In genomic region chr5:113040776-113041175, GRCm38 (mm10) we compare ENCODE assay signal across 11 mouse cellular contexts. TPM values are rescaled to one million over a fixed set of nuclear protein-coding genes. Genes with fewer than 3 reads are reported as not detected.
DNase-seq lines count a peak whose midpoint lies in the region; ATAC-seq and TF ChIP-seq lines count a peak whose summit lies in the region.
"Had no signal": no experiment of that assay in that cellular context is flagged by ENCODE, and none has a peak within 500 bp of the region (broad histone marks: within the 10 kb centered on the region; RNA-seq: fewer than 3 reads in every experiment).

No protein-coding gene starts in this region.

- H3K36me3 ChIP-seq in forebrain, embryonic 12.5 days (replicated peaks): no peaks in the 10 kb centered on the region
- no peaks in the 10 kb centered on the region for H3K36me3 ChIP-seq in forebrain, postnatal 0 days (ENCODE audit: insufficient read depth)
- H3K36me3 ChIP-seq in midbrain, embryonic 10.5 days: no peaks in the 10 kb centered on the region
- H3K36me3 ChIP-seq in midbrain, postnatal 0 days (ENCODE audit: insufficient read depth, low read length): no peaks in the 10 kb centered on the region
- no peaks in the 10 kb centered on the region for H3K36me3 ChIP-seq in heart, embryonic 15.5 days
- H3K36me3 ChIP-seq in midbrain, embryonic 15.5 days (replicated peaks): no peaks in the 10 kb centered on the region

- peak overlapping the region; percentile 73 for H3K27ac ChIP-seq in forebrain, embryonic 12.5 days
- H3K27ac ChIP-seq in forebrain, postnatal 0 days (ENCODE audit: low read depth, low read length): no peak overlapping the region
- peak overlapping the region; percentile 81 for H3K27ac ChIP-seq in midbrain, embryonic 10.5 days (replicated peaks)
- H3K27ac ChIP-seq in midbrain, postnatal 0 days (ENCODE audit: low read depth, low read length): no peak overlapping the region
- peak overlapping the region; percentile 25; the same call in 1 of the 2 replicates for H3K27ac ChIP-seq in heart, embryonic 15.5 days
- H3K27ac ChIP-seq in midbrain, embryonic 15.5 days: peak overlapping the region; percentile 51

- no peak overlapping the region for H3K4me3 ChIP-seq in forebrain, embryonic 12.5 days (replicated peaks)
- no peak overlapping the region for H3K4me3 ChIP-seq in forebrain, postnatal 0 days (ENCODE audit: low read depth, low read length)
- H3K4me3 ChIP-seq in midbrain, embryonic 10.5 days: no peak overlapping the region
- H3K4me3 ChIP-seq in midbrain, postnatal 0 days (ENCODE audit: low read depth, low read length): no peak overlapping the region
- H3K4me3 ChIP-seq in heart, embryonic 15.5 days: no peak overlapping the region
- no peak overlapping the region for H3K4me3 ChIP-seq in midbrain, embryonic 15.5 days

- WGBS in forebrain, embryonic 12.5 days: 81% methylated on average over 6 of the region's 6 CpGs
- WGBS in forebrain, postnatal 0 days: 39% methylated on average over 6 of the region's 6 CpGs
- WGBS in midbrain, embryonic 10.5 days: 88% methylated on average over 6 of the region's 6 CpGs
- WGBS in midbrain, postnatal 0 days: 56% methylated on average over 6 of the region's 6 CpGs
- 19% methylated on average over 6 of the region's 6 CpGs for WGBS in heart, embryonic 15.5 days
- 67% methylated on average over 6 of the region's 6 CpGs for WGBS in midbrain, embryonic 15.5 days

- H3K4me2 ChIP-seq in forebrain, embryonic 12.5 days: no peak overlapping the region
- no peak overlapping the region for H3K4me2 ChIP-seq in forebrain, postnatal 0 days (ENCODE audit: low read depth)
- H3K4me2 ChIP-seq in midbrain, postnatal 0 days (ENCODE audit: low read depth, low read length, poor library complexity, severe bottlenecking): no peak overlapping the region
- no peak overlapping the region for H3K4me2 ChIP-seq in heart, embryonic 15.5 days
- H3K4me2 ChIP-seq in midbrain, embryonic 15.5 days: no peak overlapping the region

- peaks cover 17% of the 10 kb centered on the region for H3K4me1 ChIP-seq in forebrain, embryonic 12.5 days
- peaks cover 11% of the 10 kb centered on the region for H3K4me1 ChIP-seq in forebrain, postnatal 0 days (ENCODE audit: insufficient read depth)
- peaks cover 26% of the 10 kb centered on the region for H3K4me1 ChIP-seq in midbrain, embryonic 10.5 days
- H3K4me1 ChIP-seq in midbrain, postnatal 0 days (ENCODE audit: insufficient read depth, low read length): no peaks in the 10 kb centered on the region
- H3K4me1 ChIP-seq in heart, embryonic 15.5 days (replicated peaks): peaks cover 38% of the 10 kb centered on the region
- peaks cover 8% of the 10 kb centered on the region for H3K4me1 ChIP-seq in midbrain, embryonic 15.5 days

- H3K9ac ChIP-seq in forebrain, embryonic 12.5 days: no peak overlapping the region
- no peak overlapping the region for H3K9ac ChIP-seq in forebrain, postnatal 0 days
- no peak overlapping the region for H3K9ac ChIP-seq in midbrain, postnatal 0 days (replicated peaks; ENCODE audit: low read length, poor library complexity, severe bottlenecking)
- H3K9ac ChIP-seq in heart, embryonic 15.5 days: no peak overlapping the region
- no peak overlapping the region for H3K9ac ChIP-seq in midbrain, embryonic 15.5 days

- H3K27me3 ChIP-seq in forebrain, embryonic 12.5 days: no peaks in the 10 kb centered on the region
- H3K27me3 ChIP-seq in forebrain, postnatal 0 days (ENCODE audit: insufficient read depth, low read length): no peaks in the 10 kb centered on the region
- no peaks in the 10 kb centered on the region for H3K27me3 ChIP-seq in midbrain, embryonic 10.5 days (ENCODE audit: low read depth, poor library complexity, severe bottlenecking)
- no peaks in the 10 kb centered on the region for H3K27me3 ChIP-seq in midbrain, postnatal 0 days (ENCODE audit: insufficient read depth, low read length)
- H3K27me3 ChIP-seq in heart, embryonic 15.5 days: no peaks in the 10 kb centered on the region
- no peaks in the 10 kb centered on the region for H3K27me3 ChIP-seq in midbrain, embryonic 15.5 days (replicated peaks)
- H3K27me3 ChIP-seq: CH12.LX had no signal

- H3K9me3 ChIP-seq in forebrain, embryonic 12.5 days: no peaks in the 10 kb centered on the region
- no peaks in the 10 kb centered on the region for H3K9me3 ChIP-seq in forebrain, postnatal 0 days (ENCODE audit: low read length)
- no peaks in the 10 kb centered on the region for H3K9me3 ChIP-seq in midbrain, embryonic 10.5 days (replicated peaks)
- no peaks in the 10 kb centered on the region for H3K9me3 ChIP-seq in midbrain, postnatal 0 days (ENCODE audit: low read length)
- no peaks in the 10 kb centered on the region for H3K9me3 ChIP-seq in heart, embryonic 15.5 days (replicated peaks)
- H3K9me3 ChIP-seq in midbrain, embryonic 15.5 days: no peaks in the 10 kb centered on the region

- no peak for TF ChIP-seq CTCF in forebrain, postnatal 0 days (IDR thresholded peaks at IDR 0.05; ENCODE audit: low read depth)
- TF ChIP-seq CTCF in midbrain, postnatal 0 days (IDR thresholded peaks at IDR 0.05): no peak

- no peak for DNase-seq in forebrain, postnatal 0 days
- DNase-seq in midbrain, embryonic 10.5 days (ENCODE audit: low spot score): no peak
- DNase-seq in midbrain, postnatal 0 days (ENCODE audit: low spot score): no peak
- no peak for DNase-seq in frontal cortex, adult 2 months (ENCODE audit: extremely low spot score in 1 of 2, low spot score in 1 of 2)
- no peak for DNase-seq in layer of hippocampus, adult 9-10 months (ENCODE audit: low spot score)

- ATAC-seq in forebrain, embryonic 12.5 days (ENCODE audit: low FRiP score): no peak
- ATAC-seq in forebrain, postnatal 0 days: no peak
- no peak for ATAC-seq in midbrain, postnatal 0 days (ENCODE audit: low FRiP score)
- ATAC-seq in heart, embryonic 15.5 days (replicated peaks; ENCODE audit: insufficient number of reproducible peaks, insufficient read depth, low FRiP score, low read depth): no peak
- no peak for ATAC-seq in midbrain, embryonic 15.5 days (replicated peaks)

RNA-seq across cellular contexts. Expression of gene Grk3, which starts 25.2 kb away (rescaled TPM):
- polyA plus RNA-seq in forebrain, embryonic 12.5 days (2016; fragmentation: Nextera tagmentation; extraction: Ambion mirVana): 8.0 and 9.4 TPM in 2 replicates
- total RNA-seq in forebrain, postnatal 0 days (2014; rRNA removed): 49.7 and 56.3 TPM in 2 replicates
- polyA plus RNA-seq in forebrain, postnatal 0 days (2015; fragmentation: Nextera tagmentation; extraction: Ambion mirVana): 5.9 and 12.3 TPM in 2 replicates
- 5.2 and 6.1 TPM in 2 replicates for polyA plus RNA-seq in midbrain, embryonic 10.5 days (2016; fragmentation: Nextera tagmentation; extraction: Ambion mirVana)
- total RNA-seq in midbrain, postnatal 0 days (2014; rRNA removed): 48.4 and 73.0 TPM in 2 replicates
- 15.2 and 21.1 TPM in 2 replicates for polyA plus RNA-seq in midbrain, postnatal 0 days (2015; fragmentation: Nextera tagmentation; extraction: Ambion mirVana)
- polyA plus RNA-seq in heart, embryonic 15.5 days (2015; fragmentation: Nextera tagmentation; extraction: Ambion mirVana): 16.6 and 20.8 TPM in 2 replicates
- 27.2 and 31.8 TPM in 2 replicates for polyA plus RNA-seq in midbrain, embryonic 15.5 days (2015; fragmentation: Nextera tagmentation; extraction: Ambion mirVana)
- polyA plus RNA-seq in frontal cortex, adult 2 months (2012; rRNA removed): 55.7 and 62.3 TPM in 2 replicates
- total RNA-seq: CH12.LX had no signal

RNA-seq across cellular contexts. Expression of gene Crybb2, which starts 29.1 kb away (rescaled TPM):
- not detected in 2 replicates for polyA plus RNA-seq in forebrain, embryonic 12.5 days (2016; fragmentation: Nextera tagmentation; extraction: Ambion mirVana)
- not detected in 2 replicates for total RNA-seq in forebrain, postnatal 0 days (2014; rRNA removed)
- not detected in 2 replicates for polyA plus RNA-seq in forebrain, postnatal 0 days (2015; fragmentation: Nextera tagmentation; extraction: Ambion mirVana)
- polyA plus RNA-seq in midbrain, embryonic 10.5 days (2016; fragmentation: Nextera tagmentation; extraction: Ambion mirVana): not detected in 2 replicates
- total RNA-seq in midbrain, postnatal 0 days (2014; rRNA removed): not detected in 2 replicates
- not detected in 2 replicates for polyA plus RNA-seq in midbrain, postnatal 0 days (2015; fragmentation: Nextera tagmentation; extraction: Ambion mirVana)
- not detected in 2 replicates for polyA plus RNA-seq in heart, embryonic 15.5 days (2015; fragmentation: Nextera tagmentation; extraction: Ambion mirVana)
- not detected in 2 replicates for polyA plus RNA-seq in midbrain, embryonic 15.5 days (2015; fragmentation: Nextera tagmentation; extraction: Ambion mirVana)
- not detected in 2 replicates for polyA plus RNA-seq in frontal cortex, adult 2 months (2012; rRNA removed)
- total RNA-seq: CH12.LX; layer of hippocampus, postnatal 14 days; megakaryocyte, adult 5-6 weeks had no signal

RNA-seq across cellular contexts. Expression of gene Crybb3, which starts 40.6 kb away (rescaled TPM):
- 0.95 and 1.1 TPM in 2 replicates for polyA plus RNA-seq in forebrain, embryonic 12.5 days (2016; fragmentation: Nextera tagmentation; extraction: Ambion mirVana)
- total RNA-seq in forebrain, postnatal 0 days (2014; rRNA removed): 0.81 and 2.0 TPM in 2 replicates
- 1.6 and 1.7 TPM in 2 replicates for polyA plus RNA-seq in forebrain, postnatal 0 days (2015; fragmentation: Nextera tagmentation; extraction: Ambion mirVana)
- polyA plus RNA-seq in midbrain, embryonic 10.5 days (2016; fragmentation: Nextera tagmentation; extraction: Ambion mirVana): 0.40 and 2.0 TPM in 2 replicates
- total RNA-seq in midbrain, postnatal 0 days (2014; rRNA removed): 1.4 and 3.0 TPM in 2 replicates
- 2.2 and 3.1 TPM in 2 replicates for polyA plus RNA-seq in midbrain, postnatal 0 days (2015; fragmentation: Nextera tagmentation; extraction: Ambion mirVana)
- polyA plus RNA-seq in heart, embryonic 15.5 days (2015; fragmentation: Nextera tagmentation; extraction: Ambion mirVana): 0.83 and 1.5 TPM in 2 replicates
- polyA plus RNA-seq in midbrain, embryonic 15.5 days (2015; fragmentation: Nextera tagmentation; extraction: Ambion mirVana): 1.1 and 1.6 TPM in 2 replicates
- polyA plus RNA-seq in frontal cortex, adult 2 months (2012; rRNA removed): 3.2 and 6.0 TPM in 2 replicates
- total RNA-seq: CH12.LX; megakaryocyte, adult 5-6 weeks had no signal

Comparison
In these comparisons a context has a peak if more than half of its experiments do, and no peak if none do; other contexts are left out.
1. H3K27ac ChIP-seq: peak in forebrain, embryonic 12.5 days (single experiment), midbrain, embryonic 10.5 days (single experiment), heart, embryonic 15.5 days (single experiment) and midbrain, embryonic 15.5 days (single experiment); none in forebrain, postnatal 0 days (single experiment) and midbrain, postnatal 0 days (single experiment).